Mouse (Mus musculus) hindbrain, postnatal 0 days (tissue): ENCODE data around the gene Efcab3. TPM values are rescaled to one million over a fixed set of nuclear protein-coding genes. Genes with fewer than 3 reads are reported as not detected.
"Not testable (repeated sequence)": the region's sequence is repeated elsewhere in the genome, so short reads cannot be mapped to it uniquely, and the experiment has no call there.

ENCODE experiments used
- ATAC-seq: fragments of 200-750 bp; cut with Nextera tagmentation; 2 replicates; pipeline ENCODE4 v1.8.0; 2017; ENCODE audit warnings: mild to moderate bottlenecking, moderate TSS enrichment, moderate library complexity
- DNase-seq: peaks from one replicate; pipeline ENCODE4 v3.0.0-alpha.2; 2015; ENCODE audit warnings: low spot score
- H3K27ac ChIP-seq: fragments of 300-500 bp; sonication (generic); 2 replicates; pipeline ENCODE4 v1.5.1; 2014; ENCODE audit warnings: mild to moderate bottlenecking
- H3K27me3 ChIP-seq: fragments of 300-500 bp; sonication (generic); 2 replicates; pipeline ENCODE4 v1.6.1; 2014; ENCODE audit warnings: low read length, mixed read lengths; ENCODE audit not compliant: insufficient read depth
- H3K36me3 ChIP-seq: fragments of 300-500 bp; sonication (generic); 2 replicates; pipeline ENCODE4 v1.6.1; 2014; ENCODE audit warnings: low read length, mixed read lengths; ENCODE audit not compliant: insufficient read depth
- H3K4me1 ChIP-seq: fragments of 300-500 bp; sonication (generic); 2 replicates; pipeline ENCODE4 v1.6.1; 2014; ENCODE audit warnings: antibody characterized with exemption, low read length, mixed read lengths; ENCODE audit not compliant: insufficient read depth
- H3K4me2 ChIP-seq: fragments of 300-500 bp; sonication (generic); 2 replicates; pipeline ENCODE4 v1.6.1; 2014; ENCODE audit warnings: low read depth, mild to moderate bottlenecking, low read length, moderate library complexity, mixed read lengths
- H3K4me3 ChIP-seq: fragments of 300-500 bp; sonication (generic); 2 replicates; pipeline ENCODE4 v1.5.1; 2014; ENCODE audit warnings: low read length
- H3K9ac ChIP-seq: fragments of 300-500 bp; sonication (generic); replicated peaks from 2 replicates; pipeline ENCODE4 v1.6.1; 2014; ENCODE audit warnings: mild to moderate bottlenecking, low read length, moderate library complexity, mixed read lengths
- H3K9me3 ChIP-seq: fragments of 300-500 bp; sonication (generic); 2 replicates; pipeline ENCODE4 v1.6.1; 2016; ENCODE audit warnings: low read length, mixed read lengths
- CTCF ChIP-seq: IDR thresholded peaks from 2 replicates; pipeline ENCODE4 v1.5.1; 2016; ENCODE audit warnings: antibody characterized with exemption, control low read depth, low read depth
- WGBS: fragments of 180-500 bp; shearing (Covaris S2); extraction: QIAGEN DNeasy Blood & Tissue Kit; methylation state at CpG from one replicate; pipeline ENCODE4 v1.1.7; 2014; 5-methylcytosine and 5-hydroxymethylcytosine counted together
- polyA plus RNA-seq: library from polyadenylated mRNA; unstranded; fragments of >200 nt; fragmentation: Nextera tagmentation; extraction: Ambion mirVana; gene quantifications from 2 replicates; pipeline ENCODE4 v1.2.1, GENCODE M21; 2015
- total RNA-seq: library from RNA; depleted of rRNA; stranded (reverse); fragments of >200 nt; gene quantifications from 2 replicates; pipeline ENCODE4 v1.2.3, GENCODE M21; 2014

Efcab3 gene
- total and polyA plus RNA-seq, 2 experiments from 2014 or later, result 0.25 TPM; not detected in 1

DNA sequence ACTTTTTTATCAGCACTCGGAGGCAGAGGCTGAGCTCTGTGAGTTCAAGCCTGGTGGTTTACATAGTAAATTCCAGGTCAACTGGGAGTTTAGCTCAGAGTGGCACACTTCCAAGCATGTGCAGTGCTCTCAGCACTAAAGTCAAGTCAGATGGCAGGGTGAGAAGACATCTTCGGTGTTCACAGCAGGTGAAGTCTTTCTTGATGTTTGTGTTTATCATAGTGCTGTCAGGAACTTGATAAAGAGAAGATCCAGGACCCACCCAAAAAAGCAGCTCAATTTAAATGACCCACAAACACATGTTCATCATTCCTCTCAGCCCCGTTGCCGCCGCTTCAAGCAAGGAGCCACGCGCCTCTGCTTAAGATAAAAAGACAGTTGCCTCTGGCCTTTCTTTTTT, 72.3 kb downstream of the Efcab3 start:
- Histone ChIP-seq H3K9me3 (no peaks in the 10 kb centered on the region), H3K9ac (no peak overlapping the region), H3K4me3 (no peak overlapping the region), H3K4me1 (no peaks in the 10 kb centered on the region), H3K27ac (no peak overlapping the region), H3K4me2 (no peak overlapping the region), H3K36me3 (peaks cover 83% of the 10 kb centered on the region), H3K27me3 (no peaks in the 10 kb centered on the region)
- ATAC-seq (no peak), DNase-seq (no peak)
- no peak for TF ChIP-seq CTCF
- 97% methylated on average over 7 of the region's 7 CpGs for WGBS

DNA sequence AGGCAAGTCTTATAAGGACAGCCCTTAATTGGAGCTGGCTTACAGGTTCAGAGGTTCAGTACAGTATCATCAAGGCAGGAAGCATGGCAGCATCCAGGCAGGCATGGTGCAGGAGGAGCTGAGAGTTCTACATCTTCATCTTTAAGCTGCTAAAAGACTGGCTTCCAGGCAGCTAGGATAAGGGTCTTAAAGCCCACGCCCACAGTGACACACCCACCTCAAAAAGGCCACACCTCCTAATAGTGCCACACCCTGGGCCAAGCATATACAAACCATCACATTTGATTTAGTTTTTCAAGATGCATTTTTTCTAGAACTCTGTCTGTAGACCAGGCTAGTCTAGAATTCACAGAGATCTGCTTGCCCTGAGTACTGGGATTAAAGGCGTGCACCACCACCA, 73.9 kb downstream of the Efcab3 start:
- H3K36me3 ChIP-seq, result peaks cover 77% of the 10 kb centered on the region
- not testable (repeated sequence) for DNase-seq, H3K4me3 ChIP-seq, H3K9ac ChIP-seq, H3K4me1 ChIP-seq, H3K4me2 ChIP-seq, H3K9me3 ChIP-seq, H3K27ac ChIP-seq, H3K27me3 ChIP-seq, ATAC-seq
- 100% methylated on average over 2 of the region's 2 CpGs for WGBS

DNA sequence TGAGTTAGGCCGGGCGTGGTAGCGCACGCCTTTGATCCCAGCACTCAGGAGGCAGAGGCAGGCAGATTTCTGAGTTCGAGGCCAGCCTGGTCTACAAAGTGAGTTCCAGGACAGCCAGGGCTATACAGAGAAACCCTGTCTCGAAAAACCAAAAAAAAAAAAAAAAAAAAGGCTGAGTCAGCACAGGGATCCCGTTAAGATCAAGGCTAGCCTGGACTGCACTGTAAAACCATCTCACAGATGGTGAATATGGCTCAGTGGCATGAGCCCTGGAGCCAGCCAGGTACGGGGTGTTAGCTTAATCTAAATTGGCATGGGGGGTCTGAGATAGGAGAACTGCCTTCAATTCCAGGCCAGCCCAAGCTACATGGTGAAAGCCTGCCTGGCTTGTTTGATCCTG, 77.1 kb downstream of the Efcab3 start:
- H3K4me3 ChIP-seq, H3K9me3 ChIP-seq, DNase-seq, H3K9ac ChIP-seq, ATAC-seq, H3K4me2 ChIP-seq, H3K4me1 ChIP-seq, H3K27ac ChIP-seq, H3K27me3 ChIP-seq: not testable (repeated sequence)
- WGBS, result 85% methylated on average over 7 of the region's 8 CpGs
- H3K36me3 ChIP-seq, result peaks cover 46% of the 10 kb centered on the region

DNA sequence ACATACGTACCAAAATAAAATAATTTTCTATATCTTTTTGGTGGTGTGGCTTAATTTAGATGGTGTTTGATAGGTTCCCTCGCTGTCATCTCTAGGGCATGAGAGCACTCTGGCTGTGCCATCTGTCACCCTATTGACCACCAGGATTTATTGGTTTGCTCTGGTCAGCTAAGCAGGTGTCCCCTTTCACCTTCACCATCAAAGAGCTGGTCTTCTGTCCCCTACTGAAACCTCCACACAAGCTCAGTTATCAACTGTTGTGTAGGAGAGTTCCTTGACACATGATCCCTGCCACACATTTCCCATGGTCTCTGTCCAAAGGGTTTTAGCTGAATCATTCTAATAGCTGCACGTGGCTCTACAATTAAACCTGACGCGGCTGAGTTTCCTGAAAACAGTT, 77.7 kb downstream of the Efcab3 start:
- no peak for DNase-seq
- ATAC-seq, result no peak
- Histone ChIP-seq H3K4me2 (no peak overlapping the region), H3K9me3 (no peaks in the 10 kb centered on the region), H3K27ac (no peak overlapping the region), H3K27me3 (no peaks in the 10 kb centered on the region), H3K36me3 (peaks cover 41% of the 10 kb centered on the region), H3K4me1 (no peaks in the 10 kb centered on the region), H3K4me3 (no peak overlapping the region), H3K9ac (no peak overlapping the region)
- TF ChIP-seq CTCF, result no peak
- 95% methylated on average over 5 of the region's 5 CpGs for WGBS

DNA sequence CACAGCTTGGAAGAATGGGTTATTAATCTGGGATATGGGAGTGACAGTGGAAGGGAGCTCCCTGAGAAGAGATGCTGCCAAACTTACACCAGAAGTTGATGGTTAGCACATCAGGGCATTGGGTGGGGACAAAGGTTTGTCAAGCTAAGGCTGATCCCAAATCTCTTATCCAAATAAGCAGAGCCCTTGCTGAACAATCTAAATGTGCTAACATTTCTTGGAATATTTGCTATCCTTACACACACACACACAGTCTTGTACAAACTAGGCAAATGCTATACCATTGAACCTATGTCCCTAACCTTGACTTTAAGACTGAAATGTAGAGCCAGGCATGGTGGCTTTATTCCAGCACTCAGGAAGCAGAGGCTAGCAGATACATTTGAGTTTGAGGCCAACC, 80.2 kb downstream of the Efcab3 start:
- no peaks in the 10 kb centered on the region for H3K27me3 ChIP-seq
- no peak overlapping the region for H3K4me2 ChIP-seq
- no peaks in the 10 kb centered on the region for H3K9me3 ChIP-seq
- no peak overlapping the region for H3K4me3 ChIP-seq
- H3K9ac ChIP-seq, result no peak overlapping the region
- DNase-seq (no peak), ATAC-seq (no peak)
- no peaks in the 10 kb centered on the region for H3K4me1 ChIP-seq
- peaks cover 21% of the 10 kb centered on the region for H3K36me3 ChIP-seq
- TF ChIP-seq CTCF, result no peak
- no peak overlapping the region for H3K27ac ChIP-seq

DNA sequence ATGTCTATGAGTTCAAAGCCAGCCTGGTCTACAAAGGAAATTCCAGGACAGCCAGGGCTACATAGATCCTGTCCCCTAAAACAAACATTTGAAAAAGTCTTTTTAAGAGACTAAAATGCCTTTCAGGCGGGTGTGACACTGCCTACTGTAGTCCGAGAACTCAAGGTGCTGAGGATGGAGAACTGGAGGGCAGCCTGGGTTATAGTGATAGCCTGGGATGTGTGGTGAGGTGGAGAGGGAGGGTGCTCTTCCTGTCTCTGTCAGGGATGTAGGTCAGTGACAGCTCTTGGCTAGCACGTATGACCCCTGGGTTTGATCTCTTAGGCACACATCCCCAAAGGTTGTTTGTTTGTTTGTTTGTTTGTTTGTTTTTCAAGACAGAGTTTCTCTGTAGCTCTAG, 80.7 kb downstream of the Efcab3 start:
- 85% methylated on average over 3 of the region's 3 CpGs for WGBS
- ATAC-seq (no peak), DNase-seq (no peak)
- Histone ChIP-seq H3K4me1 (no peaks in the 10 kb centered on the region), H3K27ac (no peak overlapping the region), H3K27me3 (no peaks in the 10 kb centered on the region), H3K4me2 (no peak overlapping the region), H3K36me3 (peaks cover 21% of the 10 kb centered on the region), H3K4me3 (no peak overlapping the region), H3K9me3 (no peaks in the 10 kb centered on the region), H3K9ac (no peak overlapping the region)
- no peak for TF ChIP-seq CTCF

DNA sequence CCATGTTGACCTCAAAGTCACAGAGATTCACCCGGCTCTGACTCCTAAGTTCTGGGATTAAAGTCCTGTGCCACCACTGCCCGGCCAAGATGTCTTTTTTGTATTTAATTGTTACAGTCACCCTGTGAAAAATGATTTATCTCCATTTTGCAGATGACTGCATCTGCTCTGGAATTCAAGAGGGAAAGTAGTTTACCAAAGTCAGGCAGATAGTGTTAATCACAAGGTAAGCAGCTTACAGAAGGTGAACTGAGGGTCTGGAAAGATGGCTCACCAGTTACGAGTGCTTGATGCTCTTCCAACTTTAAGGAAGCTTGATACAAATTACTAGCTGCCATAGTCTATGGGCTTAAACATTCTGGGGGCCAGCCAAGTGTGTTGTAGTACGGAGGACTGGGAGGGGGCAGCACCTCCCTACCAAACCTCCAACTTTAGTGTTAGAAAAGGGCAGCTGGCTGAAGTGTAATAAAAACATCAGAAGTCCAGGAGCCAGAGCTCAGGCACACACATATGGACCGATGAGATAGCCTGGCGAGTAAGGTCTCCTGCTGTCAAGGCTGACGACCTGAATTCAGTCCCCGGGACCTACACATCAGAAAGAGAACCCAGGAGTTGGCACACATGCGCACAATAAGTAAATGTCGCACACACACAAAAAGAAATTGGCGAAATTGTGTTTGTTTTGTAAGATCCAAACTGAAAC, 81.3 kb downstream of the Efcab3 start:
- WGBS, result 82% methylated on average over 11 of the region's 11 CpGs
- ATAC-seq (no peak), DNase-seq (no peak)
- Histone ChIP-seq H3K4me2 (no peak overlapping the region), H3K27ac (no peak overlapping the region), H3K36me3 (peaks cover 15% of the 10 kb centered on the region), H3K27me3 (no peaks in the 10 kb centered on the region), H3K4me1 (no peaks in the 10 kb centered on the region), H3K9me3 (no peaks in the 10 kb centered on the region), H3K9ac (no peak overlapping the region), H3K4me3 (no peak overlapping the region)
- TF ChIP-seq CTCF, result no peak
